Mouse (Mus musculus) midbrain, embryonic 11.5 days (tissue): ENCODE measurements at regions not wholly inside any gene's neighbourhood (a gene's known extent, or its start where the extent isn't known, plus 50 kb on each side); places are given as distances from the start of the nearest gene placed in this dataset.

Experiments used
- ATAC-seq: fragments of 200-750 bp; cut with Nextera tagmentation; 2 replicates; pipeline ENCODE4 v1.8.0; 2017; ENCODE audit warnings: moderate TSS enrichment, moderate library complexity; ENCODE audit not compliant: low FRiP score
- DNase-seq: peaks from one replicate; pipeline ENCODE4 v3.0.0; 2015; ENCODE audit warnings: low spot score; ENCODE audit errors: missing footprints
- H3K27ac ChIP-seq: fragments of 300-500 bp; sonication (generic); 2 replicates; pipeline ENCODE4 v1.5.1; 2014; ENCODE audit warnings: low read depth, low read length
- H3K27me3 ChIP-seq: fragments of 300-500 bp; sonication (generic); 2 replicates; pipeline ENCODE4 v1.6.1; 2014; ENCODE audit warnings: mild to moderate bottlenecking, low read length, moderate library complexity, mixed read lengths; ENCODE audit not compliant: control insufficient read depth, insufficient read depth
- H3K36me3 ChIP-seq: fragments of 300-500 bp; sonication (generic); 2 replicates; pipeline ENCODE4 v1.6.1; 2014; ENCODE audit warnings: mild to moderate bottlenecking, low read length, moderate library complexity, mixed read lengths; ENCODE audit not compliant: control insufficient read depth, insufficient read depth
- H3K4me1 ChIP-seq: fragments of 300-500 bp; sonication (generic); 2 replicates; pipeline ENCODE4 v1.6.1; 2014; ENCODE audit warnings: low read length; ENCODE audit not compliant: control insufficient read depth, insufficient read depth
- H3K4me2 ChIP-seq: fragments of 300-500 bp; sonication (generic); 2 replicates; pipeline ENCODE4 v1.6.1; 2014; ENCODE audit warnings: mild to moderate bottlenecking, moderate library complexity
- H3K4me3 ChIP-seq: fragments of 300-500 bp; sonication (generic); 2 replicates; pipeline ENCODE4 v1.5.1; 2014; ENCODE audit warnings: low read depth, low read length
- H3K9ac ChIP-seq: fragments of 300-500 bp; sonication (generic); 2 replicates; pipeline ENCODE4 v1.6.1; 2014; ENCODE audit warnings: low read length
- H3K9me3 ChIP-seq: fragments of 300-500 bp; sonication (generic); 2 replicates; pipeline ENCODE4 v1.6.1; 2016; ENCODE audit warnings: low read length; ENCODE audit not compliant: control insufficient read depth
- WGBS: fragments of 180-500 bp; shearing (Covaris S2); extraction: QIAGEN DNeasy Blood & Tissue Kit; methylation state at CpG from one replicate; pipeline ENCODE4 v1.1.7; 2014; 5-methylcytosine and 5-hydroxymethylcytosine counted together

DNA sequence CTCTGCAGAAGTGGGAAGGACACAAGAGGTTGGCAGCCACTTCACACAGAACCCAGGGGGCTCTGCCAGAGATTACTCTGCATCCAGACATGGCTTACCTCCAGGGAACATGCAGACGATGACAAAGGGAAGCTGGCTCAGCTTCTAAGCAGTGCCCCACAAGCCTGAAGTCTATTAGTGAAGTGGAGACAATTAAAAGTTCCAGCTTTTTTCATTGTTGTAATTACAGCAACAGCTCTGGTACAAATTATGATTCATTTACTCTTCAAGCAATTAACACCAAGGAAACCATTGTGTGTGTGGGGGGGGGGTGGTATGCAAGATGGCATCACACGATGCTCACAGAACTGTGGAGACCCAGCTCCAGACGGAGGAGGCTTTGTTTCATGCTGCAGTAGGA, 66.3 kb upstream of the Ado start:
- Histone ChIP-seq H3K9ac (no peak overlapping the region), H3K4me3 (no peak overlapping the region), H3K4me2 (no peak overlapping the region), H3K9me3 (no peaks in the 10 kb centered on the region), H3K27ac (no peak overlapping the region), H3K4me1 (no peaks in the 10 kb centered on the region), H3K27me3 (no peaks in the 10 kb centered on the region), H3K36me3 (no peaks in the 10 kb centered on the region)
- no peak for ATAC-seq
- no peak for DNase-seq
- 86% methylated on average over 3 of the region's 3 CpGs for WGBS

DNA sequence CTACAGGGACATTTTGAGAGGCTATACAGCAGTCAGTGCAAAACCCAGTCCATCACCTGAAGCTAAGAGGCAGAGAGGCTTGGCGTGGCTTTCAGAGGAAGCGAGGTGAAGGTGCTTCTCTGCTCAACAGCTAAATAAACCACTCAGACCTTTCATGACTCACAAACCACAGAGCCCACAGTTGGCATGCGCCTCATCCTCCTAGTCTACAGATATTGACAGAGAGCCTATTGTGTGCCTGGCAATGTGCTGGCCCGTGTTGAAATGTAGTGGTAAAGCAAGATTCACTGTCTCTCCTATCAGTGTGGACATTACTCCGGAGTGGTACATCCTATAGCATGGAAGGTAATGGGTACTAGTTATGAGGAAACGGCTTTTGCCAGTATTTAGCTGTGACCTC, 61.9 kb upstream of the Ado start:
- WGBS: 87% methylated on average over 6 of the region's 6 CpGs
- Histone ChIP-seq H3K36me3 (no peaks in the 10 kb centered on the region), H3K4me1 (no peaks in the 10 kb centered on the region), H3K4me2 (no peak overlapping the region), H3K9ac (no peak overlapping the region), H3K9me3 (no peaks in the 10 kb centered on the region), H3K27me3 (no peaks in the 10 kb centered on the region), H3K27ac (no peak overlapping the region), H3K4me3 (no peak overlapping the region)
- ATAC-seq (no peak), DNase-seq (no peak)

DNA sequence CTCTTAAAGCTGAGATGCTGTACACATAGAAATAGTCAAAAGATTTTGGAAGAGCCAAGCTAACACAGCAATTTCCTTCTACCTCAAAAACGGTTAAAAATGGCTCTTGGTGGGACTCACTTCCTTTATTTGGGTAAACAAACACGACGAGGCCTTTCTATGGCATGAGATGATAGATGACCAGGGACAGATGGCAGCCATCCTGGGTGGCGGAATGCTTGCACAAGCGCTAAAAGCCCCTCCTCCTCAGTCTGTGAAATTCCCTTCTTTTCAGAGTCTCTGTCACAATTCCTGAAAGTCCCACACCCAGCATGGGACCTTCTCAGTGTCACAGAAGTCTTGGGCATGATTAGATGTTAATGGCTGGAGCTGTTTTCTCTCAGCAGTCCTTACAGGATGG, 59.3 kb upstream of the Ado start:
- Histone ChIP-seq H3K4me1 (no peaks in the 10 kb centered on the region), H3K9me3 (no peaks in the 10 kb centered on the region), H3K4me2 (no peak overlapping the region), H3K9ac (no peak overlapping the region), H3K4me3 (no peak overlapping the region), H3K36me3 (no peaks in the 10 kb centered on the region), H3K27ac (no peak overlapping the region), H3K27me3 (no peaks in the 10 kb centered on the region)
- no peak for ATAC-seq
- 71% methylated on average over 5 of the region's 5 CpGs for WGBS
- no peak for DNase-seq

DNA sequence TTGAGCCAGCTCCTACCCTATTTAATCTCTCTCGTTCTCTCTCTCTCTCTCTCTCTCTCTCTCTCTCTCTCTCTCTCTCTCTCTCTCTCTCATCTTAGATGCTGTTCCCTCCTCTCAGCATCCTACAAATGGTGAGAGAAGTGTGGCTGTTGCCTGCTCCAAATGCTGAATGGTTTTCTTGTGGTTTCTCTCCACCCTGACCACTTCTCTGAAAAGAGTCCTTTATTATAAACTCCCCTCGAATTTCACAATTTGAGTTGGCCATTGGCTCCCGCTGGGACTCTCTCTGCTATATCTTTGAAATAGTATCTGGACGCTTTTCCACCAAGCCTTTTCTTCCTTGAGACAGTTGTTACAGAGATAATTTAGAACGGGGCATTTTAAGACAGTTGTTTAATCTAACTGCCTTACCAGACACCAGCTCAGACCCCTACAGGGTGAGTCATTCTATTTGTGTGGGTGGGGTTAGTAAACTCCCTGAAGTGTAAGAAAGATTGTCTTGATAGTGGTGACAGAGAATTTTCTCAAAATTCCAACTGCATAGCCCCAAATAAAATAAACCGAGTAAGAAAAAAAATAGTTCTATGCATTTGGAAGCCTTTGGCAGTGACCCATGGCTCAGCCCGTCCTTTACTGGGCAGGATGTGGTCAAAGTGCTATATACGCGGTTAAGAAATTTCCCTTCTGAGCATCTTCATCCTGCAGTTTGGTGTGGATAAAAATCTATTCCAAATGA, 58.7 kb upstream of the Ado start:
- Histone ChIP-seq H3K9me3 (no peaks in the 10 kb centered on the region), H3K4me1 (no peaks in the 10 kb centered on the region), H3K4me3 (no peak overlapping the region), H3K27me3 (no peaks in the 10 kb centered on the region), H3K36me3 (no peaks in the 10 kb centered on the region), H3K9ac (no peak overlapping the region), H3K27ac (no peak overlapping the region), H3K4me2 (no peak overlapping the region)
- DNase-seq (no peak), ATAC-seq (no peak)
- WGBS: 82% methylated on average over 9 of the region's 9 CpGs

DNA sequence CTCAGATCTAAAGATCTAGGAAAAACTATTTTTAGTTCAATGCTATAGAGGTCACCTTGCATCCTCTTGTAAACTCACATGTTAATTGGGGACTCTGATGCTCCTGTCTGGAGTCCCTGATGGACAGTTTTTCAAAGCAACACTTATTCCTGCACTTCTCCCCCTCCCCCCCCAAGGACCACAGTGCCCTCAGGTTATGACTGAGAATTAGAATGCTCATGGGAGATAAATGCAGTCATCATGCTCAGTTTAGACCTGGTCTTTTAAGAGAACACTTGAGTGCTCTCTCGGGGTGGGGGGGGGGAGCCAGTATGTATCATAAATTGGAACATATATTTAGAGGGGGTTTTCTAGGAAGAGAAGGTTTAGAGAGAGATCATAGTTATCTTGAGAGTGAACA, 58.0 kb upstream of the Ado start:
- Histone ChIP-seq H3K9me3 (no peaks in the 10 kb centered on the region), H3K36me3 (no peaks in the 10 kb centered on the region), H3K27ac (no peak overlapping the region), H3K27me3 (no peaks in the 10 kb centered on the region), H3K4me1 (no peaks in the 10 kb centered on the region), H3K4me2 (no peak overlapping the region), H3K4me3 (no peak overlapping the region), H3K9ac (no peak overlapping the region)
- ATAC-seq (no peak), DNase-seq (no peak)
- 78% methylated on average over 1 of the region's 1 CpGs for WGBS

DNA sequence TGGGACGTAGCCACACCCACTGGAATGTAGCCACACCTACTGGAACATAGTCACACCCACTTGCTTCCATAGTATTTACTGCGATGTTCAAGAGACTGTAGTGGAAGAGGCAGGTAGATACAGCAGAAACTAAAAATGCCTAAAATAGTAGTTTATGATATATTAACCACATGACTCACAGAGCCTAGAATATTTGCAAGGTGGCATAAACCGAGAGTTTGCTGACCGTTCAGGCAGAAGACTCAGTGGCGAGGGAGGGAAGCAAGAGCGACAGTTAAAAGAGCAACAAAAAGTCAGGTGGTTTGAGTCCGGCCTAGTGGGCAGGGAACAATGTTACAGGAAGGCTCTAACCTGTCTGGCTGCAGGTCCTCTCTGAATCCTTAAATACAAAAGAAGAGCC, 50.6 kb upstream of the Ado start:
- H3K4me3 ChIP-seq: no peak overlapping the region
- ATAC-seq (no peak), DNase-seq (no peak)
- H3K4me1 ChIP-seq: no peaks in the 10 kb centered on the region
- WGBS: 92% methylated on average over 7 of the region's 7 CpGs
- no peak overlapping the region for H3K4me2 ChIP-seq
- H3K27ac ChIP-seq: no peak overlapping the region
- no peak overlapping the region for H3K9ac ChIP-seq
- H3K36me3 ChIP-seq: no peaks in the 10 kb centered on the region
- H3K27me3 ChIP-seq: no peaks in the 10 kb centered on the region
- H3K9me3 ChIP-seq: no peaks in the 10 kb centered on the region

DNA sequence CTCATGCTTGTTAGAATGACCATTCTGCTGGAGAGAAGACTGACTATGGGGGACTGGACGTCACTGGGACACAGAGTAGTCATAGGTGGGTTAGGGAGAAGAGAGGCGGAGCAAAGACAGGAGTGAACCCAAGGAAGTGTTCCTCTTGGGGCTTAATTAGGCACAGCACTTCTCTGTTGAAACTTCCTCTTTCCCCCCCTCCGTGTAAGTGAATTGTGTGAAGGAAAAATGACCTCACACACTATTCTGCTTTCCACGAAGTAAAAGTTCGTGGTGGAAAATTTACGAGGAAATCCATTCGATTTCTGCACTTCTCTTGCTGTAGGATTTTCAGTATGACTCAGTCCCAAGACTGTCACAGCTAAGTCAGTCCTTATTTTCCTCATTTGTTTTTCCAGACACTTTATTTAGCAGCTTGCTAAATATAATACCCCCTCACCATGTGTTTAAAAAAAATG, 49.9 kb upstream of the Ado start:
- no peak overlapping the region for H3K4me2 ChIP-seq
- H3K36me3 ChIP-seq: no peaks in the 10 kb centered on the region
- DNase-seq: no peak
- no peaks in the 10 kb centered on the region for H3K27me3 ChIP-seq
- H3K27ac ChIP-seq: no peak overlapping the region
- ATAC-seq: no peak
- H3K9me3 ChIP-seq: no peaks in the 10 kb centered on the region
- 77% methylated on average over 7 of the region's 7 CpGs for WGBS
- H3K4me3 ChIP-seq: no peak overlapping the region
- H3K4me1 ChIP-seq: no peaks in the 10 kb centered on the region
- no peak overlapping the region for H3K9ac ChIP-seq
